Mouse (Mus musculus): ENCODE measurements around the gene Tecta.

- no peak for TF ChIP-seq POLR2A (IDR thresholded peaks at IDR 0.05; ENCODE audit: insufficient read depth, low read depth, low read length)
- no peak for TF ChIP-seq CTCF (IDR thresholded peaks at IDR 0.05; ENCODE audit: insufficient read depth, low read depth, low read length)
Observed at GRCm38 (mm10) chr9:42432155-42432554, 32.4 kb upstream of the Tecta start.

Data from olfactory bulb, adult 2 months (tissue).